Mouse (Mus musculus) thymus, postnatal 25 days (tissue): ENCODE data around the gene Dhx29.
A peak's percentile ranks its signal among the peaks of the same experiment; 100 is the strongest.

Experiments
- DNase-seq: peaks from one replicate; pipeline ENCODE4 v3.0.0; 2022

The Dhx29 gene

GRCm38 (mm10) chr13:112927287-112928001 lies at the start of gene Dhx29, which contains the start of gene Mtrex:
Gene Dhx29, plus strand, starts transcription at chr13:112927454.
Gene Mtrex, minus strand, starts transcription at chr13:112927398.
- DNase-seq: peak; percentile 98

- DNase-seq: no peak
Observed at GRCm38 (mm10) chr13:112887234-112887633, 40.0 kb upstream of the Dhx29 start.

GRCm38 (mm10) chr13:112902176-112902575 lies 25.1 kb upstream of the Dhx29 start:
- DNase-seq: no peak

GRCm38 (mm10) chr13:112909663-112910062 lies 17.6 kb upstream of the Dhx29 start:
- peak; percentile 36 for DNase-seq

- no peak for DNase-seq
Observed at GRCm38 (mm10) chr13:112910434-112910833, 16.8 kb upstream of the Dhx29 start.

- no peak for DNase-seq
Observed at GRCm38 (mm10) chr13:112919141-112919865, 8.0 kb upstream of the Dhx29 start.

GRCm38 (mm10) chr13:112920906-112921305 lies 6.3 kb upstream of the Dhx29 start:
- no peak for DNase-seq

- no peak for DNase-seq
Observed at GRCm38 (mm10) chr13:112925266-112925665, 2.0 kb upstream of the Dhx29 start.

- no peak for DNase-seq
Observed at GRCm38 (mm10) chr13:112925976-112926375, 1.3 kb upstream of the Dhx29 start.

- DNase-seq: peak; percentile 32
Observed at GRCm38 (mm10) chr13:112926796-112927195, 458 bp upstream of the Dhx29 start.

GRCm38 (mm10) chr13:112928038-112928668 lies 899 bp downstream of the Dhx29 start:
- no peak for DNase-seq

GRCm38 (mm10) chr13:112938130-112938529 lies 10.9 kb downstream of the Dhx29 start:
- DNase-seq: no peak

- DNase-seq: no peak
Observed at GRCm38 (mm10) chr13:112941879-112942330, 14.7 kb downstream of the Dhx29 start.

GRCm38 (mm10) chr13:112945312-112945711 lies 18.1 kb downstream of the Dhx29 start:
- no peak for DNase-seq

GRCm38 (mm10) chr13:112945900-112946299 lies 18.6 kb downstream of the Dhx29 start:
- no peak for DNase-seq

- DNase-seq: no peak
Observed at GRCm38 (mm10) chr13:112954067-112954466, 26.8 kb downstream of the Dhx29 start.

- no peak for DNase-seq
Observed at GRCm38 (mm10) chr13:112963081-112963480, 35.8 kb downstream of the Dhx29 start.

GRCm38 (mm10) chr13:112964421-112964820 lies 37.2 kb downstream of the Dhx29 start:
- DNase-seq: no peak

GRCm38 (mm10) chr13:112967267-112967666 lies 40.0 kb downstream of the Dhx29 start:
- no peak for DNase-seq

- no peak for DNase-seq
Observed at GRCm38 (mm10) chr13:112976720-112977119, 49.5 kb downstream of the Dhx29 start.

GRCm38 (mm10) chr13:112985605-112986450 lies 58.6 kb downstream of the Dhx29 start:
- DNase-seq: no peak

GRCm38 (mm10) chr13:112986451-112986950 lies 59.2 kb downstream of the Dhx29 start:
- DNase-seq: no peak
